Comparison of ENCODE assay signal across 11 mouse cellular contexts in the genomic region with DNA sequence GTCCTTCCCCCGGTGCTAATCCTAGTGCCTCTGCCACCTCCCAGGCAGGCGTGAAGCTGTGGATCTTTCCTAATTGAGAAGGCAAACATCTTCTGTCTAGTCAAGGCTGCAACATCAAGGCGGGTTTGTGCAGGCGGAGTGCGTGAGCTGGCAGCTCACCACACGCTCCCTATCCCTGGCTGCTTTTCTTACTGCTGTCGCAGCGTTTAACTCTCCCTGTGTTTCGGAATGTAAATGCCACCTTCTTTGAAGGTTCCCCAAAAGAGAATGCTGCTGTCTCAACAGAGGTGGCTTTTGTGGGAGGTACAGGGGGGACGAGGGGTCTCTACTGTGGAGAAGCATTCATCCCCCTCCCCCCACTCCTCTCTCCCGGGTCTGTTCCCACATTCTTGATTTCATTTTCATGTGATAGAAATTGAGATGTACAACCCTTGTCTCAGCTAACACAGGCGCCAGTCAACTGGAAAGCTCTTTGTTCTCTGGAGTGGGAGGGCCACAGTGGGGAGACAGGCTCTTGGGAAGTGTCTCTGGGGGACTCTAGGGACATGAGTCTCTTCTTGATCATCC.
DNase-seq lines count a peak whose midpoint lies in the region; ATAC-seq lines count a peak whose summit lies in the region.
"Had no signal": no experiment of that assay in that cellular context is flagged by ENCODE, and none has a peak within 500 bp of the region (broad histone marks: within the 10 kb centered on the region; RNA-seq: fewer than 3 reads in every experiment).

No protein-coding gene starts in this region.

- H3K27ac ChIP-seq in neural tube, embryonic 15.5 days (replicated peaks) = peak overlapping the region; percentile 62
- H3K27ac ChIP-seq in limb, embryonic 10.5 days = no peak overlapping the region
- H3K27ac ChIP-seq: lung, embryonic 15.5 days had no signal

- 15% methylated on average over 12 of the region's 12 CpGs for WGBS in neural tube, embryonic 15.5 days
- WGBS in limb, embryonic 10.5 days = 15% methylated on average over 12 of the region's 12 CpGs

- no peak overlapping the region for H3K4me3 ChIP-seq in neural tube, embryonic 15.5 days (replicated peaks)
- H3K4me3 ChIP-seq in limb, embryonic 10.5 days = no peak overlapping the region
- H3K4me3 ChIP-seq: erythroblast, embryonic 14.5 days; lung, embryonic 15.5 days had no signal

- peak; percentile 47; the same call in 1 of the 2 replicates for ATAC-seq in neural tube, embryonic 15.5 days (ENCODE audit: low FRiP score)
- no peak for ATAC-seq in erythroid progenitor cell, adult 5-6 weeks (replicated peaks; ENCODE audit: low FRiP score, poor library complexity, severe bottlenecking)

- peak; percentile 15 for DNase-seq in embryo, embryonic 11 days
- peak; percentile 50 to 58 for DNase-seq in frontal cortex, postnatal 14 days (ENCODE audit: low spot score in 2 of 2)
- DNase-seq in layer of hippocampus, postnatal 25 days (ENCODE audit: extremely low spot score in 1 of 2, low spot score in 1 of 2) = peak; percentile 19 to 22
- DNase-seq in limb, embryonic 10.5 days (ENCODE audit: low spot score) = no peak
- no peak for DNase-seq in heart, postnatal 36 days
- DNase-seq in heart, postnatal 14 days = no peak

- no peaks in the 10 kb centered on the region for H3K36me3 ChIP-seq in neural tube, embryonic 15.5 days
- H3K36me3 ChIP-seq in limb, embryonic 10.5 days = no peaks in the 10 kb centered on the region
- H3K36me3 ChIP-seq: G1E; lung, embryonic 15.5 days had no signal

- no peaks in the 10 kb centered on the region for H3K9me3 ChIP-seq in neural tube, embryonic 15.5 days (replicated peaks)
- H3K9me3 ChIP-seq in limb, embryonic 10.5 days (replicated peaks) = no peaks in the 10 kb centered on the region
- H3K9me3 ChIP-seq: lung, embryonic 15.5 days had no signal

- no peak overlapping the region for H3K9ac ChIP-seq in neural tube, embryonic 15.5 days (replicated peaks)
- H3K9ac ChIP-seq: lung, embryonic 15.5 days had no signal

- H3K27me3 ChIP-seq in neural tube, embryonic 15.5 days (replicated peaks) = peaks cover 7% of the 10 kb centered on the region
- H3K27me3 ChIP-seq in limb, embryonic 10.5 days (ENCODE audit: low read depth, poor library complexity, severe bottlenecking) = peaks cover 50% of the 10 kb centered on the region

- peaks cover 11% of the 10 kb centered on the region for H3K4me1 ChIP-seq in neural tube, embryonic 15.5 days
- no peaks in the 10 kb centered on the region for H3K4me1 ChIP-seq in limb, embryonic 10.5 days
- H3K4me1 ChIP-seq: lung, embryonic 15.5 days had no signal

- intact Hi-C loops in heart, postnatal 36 days (cut with DNase I) = no loop called here
- intact Hi-C loops in heart, postnatal 14 days (cut with DNase I) = no loop called here

- H3K4me2 ChIP-seq in neural tube, embryonic 15.5 days = no peak overlapping the region
- H3K4me2 ChIP-seq: lung, embryonic 15.5 days had no signal

Comparison
In these comparisons a context has a peak if more than half of its experiments do, and no peak if none do; other contexts are left out.
1. DNase-seq: peak in embryo, embryonic 11 days (single experiment), frontal cortex, postnatal 14 days (2 of 2) and layer of hippocampus, postnatal 25 days (2 of 2); none in limb, embryonic 10.5 days (single experiment), heart, postnatal 36 days (0 of 2) and heart, postnatal 14 days (0 of 2).